In genomic region chr9:21454556-21454955, GRCm38 (mm10) we compare ENCODE assay signal across 23 mouse cellular contexts. TPM values are rescaled to one million over a fixed set of nuclear protein-coding genes. Genes with fewer than 3 reads are reported as not detected.
DNase-seq lines count a peak whose midpoint lies in the region.
"Had no signal": no experiment of that assay in that cellular context is flagged by ENCODE, and none has a peak within 500 bp of the region (broad histone marks: within the 10 kb centered on the region; RNA-seq: fewer than 3 reads in every experiment).

No protein-coding gene starts in this region.

- H3K27ac ChIP-seq in macrophage: peak overlapping the region; percentile 91; the same call in 1 of the 2 replicates
- H3K27ac ChIP-seq: embryonic facial prominence, embryonic 12.5 days; forebrain, embryonic 12.5 days; heart, embryonic 15.5 days; hindbrain, embryonic 14.5 days; liver, embryonic 13.5 days; lung, embryonic 15.5 days; midbrain, embryonic 10.5 days; neural tube, embryonic 13.5 days had no signal

- H3K4me3 ChIP-seq in macrophage (ENCODE audit: inconsistent target): no peak overlapping the region
- H3K4me3 ChIP-seq: embryonic facial prominence, embryonic 12.5 days; forebrain, embryonic 12.5 days; heart, embryonic 15.5 days; liver, embryonic 13.5 days; lung, embryonic 15.5 days; midbrain, embryonic 10.5 days; myocyte; neural tube, embryonic 13.5 days had no signal

- H3K36me3 ChIP-seq in macrophage (ENCODE audit: inconsistent target): peaks cover 9% of the 10 kb centered on the region; the same call in 1 of the 2 replicates
- H3K36me3 ChIP-seq: heart, embryonic 15.5 days had no signal

- H3K79me2 ChIP-seq in macrophage (ENCODE audit: inconsistent target): peaks cover 93% of the 10 kb centered on the region

- peak; percentile 29 to 46 for DNase-seq in adrenal gland, postnatal 36 days
- no peak for DNase-seq in adrenal gland, adult 8-10 months
- peak; percentile 45 to 59 for DNase-seq in kidney, postnatal 36 days
- no peak for DNase-seq in kidney, postnatal 10 days
- DNase-seq in lung, postnatal 10 days: peak; percentile 45
- no peak for DNase-seq in lung, postnatal 36 days
- DNase-seq in left cerebral cortex, adult 18-20 months (ENCODE audit: low spot score in 2 of 2): no peak
- DNase-seq: cerebellum, adult 18-20 months; cerebellum, postnatal 25 days; heart, postnatal 36 days; kidney, adult 8-10 months; liver, embryonic 13.5 days; thymus, adult 18-20 months; thymus, postnatal 4 days had no signal

- WGBS in macrophage (ENCODE audit: missing documents): 79% methylated on average over 4 of the region's 4 CpGs

RNA-seq across cellular contexts. Expression of gene Dnm2, which starts 29.8 kb away (rescaled TPM):
- total RNA-seq in adrenal gland, postnatal 36 days (2021): 100 to 1,000 TPM in 1 of 2 experiments, 10 to 100 TPM in 1; 99.8 to 102 TPM
- total RNA-seq in adrenal gland, adult 8-10 months (2022): 100 to 1,000 TPM; 106 to 132 (median 114) TPM
- total RNA-seq in macrophage (2018; cell fraction: chromatin; rRNA removed): 100 to 1,000 TPM; 187 to 515 (median 394) TPM
- 100 to 1,000 TPM in 21 of 26 experiments, 10 to 100 TPM in 5; 84.7 to 144 (median 113) TPM for total RNA-seq in macrophage (2018; cell fraction: cytosol; rRNA removed)
- 100 to 1,000 TPM; 106 to 277 (median 208) TPM for total RNA-seq in macrophage (2018; cell fraction: nucleus; rRNA removed)
- 101 to 145 TPM (median 112 TPM) in 3 replicates for polyA plus RNA-seq in macrophage (2018)
- 10 to 100 TPM; 50.5 to 53.1 TPM for total RNA-seq in left cerebral cortex, adult 18-20 months (2021)

RNA-seq across cellular contexts. Expression of gene Qtrt1, which starts 42.9 kb away (rescaled TPM):
- total RNA-seq in adrenal gland, postnatal 36 days (2021): 10 to 100 TPM; 13.6 to 17.7 TPM
- total RNA-seq in adrenal gland, adult 8-10 months (2022): 10 to 100 TPM; 18.2 to 23.4 (median 19.0) TPM
- 10 to 100 TPM; 12.0 to 53.9 (median 28.6) TPM for total RNA-seq in macrophage (2018; cell fraction: chromatin; rRNA removed)
- total RNA-seq in macrophage (2018; cell fraction: cytosol; rRNA removed): 1 to 10 TPM; 2.9 to 7.9 (median 6.6) TPM
- 10 to 100 TPM in 23 of 26 experiments, 1 to 10 TPM in 3; 5.9 to 31.4 (median 17.0) TPM for total RNA-seq in macrophage (2018; cell fraction: nucleus; rRNA removed)
- polyA plus RNA-seq in macrophage (2018): 6.1 to 12.6 TPM (median 9.4 TPM) in 3 replicates
- total RNA-seq in left cerebral cortex, adult 18-20 months (2021): 10 to 100 TPM; 21.1 to 25.8 TPM

RNA-seq across cellular contexts. Expression of gene Tmed1, which starts 55.5 kb away (rescaled TPM):
- 10 to 100 TPM; 30.3 to 39.1 TPM for total RNA-seq in adrenal gland, postnatal 36 days (2021)
- 10 to 100 TPM; 33.2 to 41.1 (median 37.1) TPM for total RNA-seq in adrenal gland, adult 8-10 months (2022)
- 10 to 100 TPM in 1 of 26 experiments, 1 to 10 TPM in 24, under 1 TPM in 1; 0.76 to 10.5 (median 3.7) TPM for total RNA-seq in macrophage (2018; cell fraction: chromatin; rRNA removed)
- 10 to 100 TPM in 21 of 26 experiments, 1 to 10 TPM in 5; 5.6 to 15.4 (median 11.2) TPM for total RNA-seq in macrophage (2018; cell fraction: cytosol; rRNA removed)
- total RNA-seq in macrophage (2018; cell fraction: nucleus; rRNA removed): 10 to 100 TPM in 5 of 26 experiments, 1 to 10 TPM in 21; 3.3 to 13.1 (median 7.4) TPM
- 5.5 to 16.0 TPM (median 11.8 TPM) in 3 replicates for polyA plus RNA-seq in macrophage (2018)
- 10 to 100 TPM; 12.9 to 13.7 TPM for total RNA-seq in left cerebral cortex, adult 18-20 months (2021)

Comparison
In these comparisons a context has a peak if more than half of its experiments do, and no peak if none do; other contexts are left out.
1. DNase-seq: peak in adrenal gland, postnatal 36 days (2 of 2), kidney, postnatal 36 days (2 of 2) and lung, postnatal 10 days (single experiment); none in adrenal gland, adult 8-10 months (single experiment), kidney, postnatal 10 days (single experiment), lung, postnatal 36 days (single experiment) and left cerebral cortex, adult 18-20 months (0 of 2).